Comparison of ENCODE assay signal across 14 mouse cellular contexts in the genomic region with DNA sequence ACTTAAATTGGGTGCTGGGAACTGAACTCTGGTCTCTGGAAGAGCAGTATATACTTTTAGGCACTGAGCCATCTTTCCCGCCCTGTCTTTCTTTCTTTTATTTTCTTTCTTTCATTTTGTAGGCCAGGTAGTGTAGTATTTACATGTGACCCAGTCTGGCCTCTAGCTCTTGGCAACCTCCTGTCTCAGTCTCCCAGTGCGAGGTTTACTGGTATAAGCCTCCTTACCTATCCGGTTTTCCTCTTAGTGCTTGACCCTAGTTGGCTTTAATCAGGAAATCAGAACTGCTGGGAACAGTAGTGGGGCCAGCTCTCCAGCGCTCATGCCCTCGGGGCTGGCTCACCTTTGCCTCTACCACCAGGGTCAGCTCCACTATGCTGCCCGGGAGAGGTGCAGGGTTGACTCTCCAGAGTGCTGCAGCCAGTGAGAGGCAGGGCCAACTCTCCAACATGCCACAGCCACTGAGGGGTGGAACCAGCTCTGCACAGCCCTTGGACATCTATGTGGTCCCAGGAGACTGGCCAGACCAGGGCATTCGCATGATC. TPM values are rescaled to one million over a fixed set of nuclear protein-coding genes. Genes with fewer than 3 reads are reported as not detected.
"Had no signal": no experiment of that assay in that cellular context is flagged by ENCODE, and none has a peak within 500 bp of the region (broad histone marks: within the 10 kb centered on the region; RNA-seq: fewer than 3 reads in every experiment).

No protein-coding gene starts in this region.

- H3K27me3 ChIP-seq: liver, embryonic 15.5 days; midbrain, embryonic 15.5 days; neural tube, embryonic 12.5 days had no signal

- H3K4me2 ChIP-seq: liver, embryonic 11.5 days; liver, embryonic 15.5 days; midbrain, embryonic 11.5 days; midbrain, embryonic 15.5 days; neural tube, embryonic 12.5 days had no signal

- H3K4me3 ChIP-seq: layer of hippocampus, adult 2 months; left cerebral cortex, adult 2 months; limb, embryonic 10.5 days; liver, embryonic 15.5 days; midbrain, embryonic 15.5 days; neural tube, embryonic 12.5 days had no signal

- H3K27ac ChIP-seq: layer of hippocampus, adult 2 months; left cerebral cortex, adult 2 months; limb, embryonic 10.5 days; liver, embryonic 15.5 days; midbrain, embryonic 15.5 days; neural tube, embryonic 12.5 days; stomach, postnatal 0 days had no signal

- ATAC-seq: intestine, postnatal 0 days; lung, postnatal 0 days; midbrain, embryonic 15.5 days had no signal

- DNase-seq: lung, adult 2 months; lung, postnatal 36 days had no signal

- H3K4me1 ChIP-seq: midbrain, embryonic 15.5 days; neural tube, embryonic 12.5 days had no signal

- H3K36me3 ChIP-seq: limb, embryonic 10.5 days; liver, embryonic 15.5 days; midbrain, embryonic 15.5 days; neural tube, embryonic 12.5 days had no signal

- H3K9ac ChIP-seq: liver, embryonic 15.5 days; midbrain, embryonic 15.5 days; neural tube, embryonic 12.5 days had no signal

- H3K9me3 ChIP-seq: limb, embryonic 10.5 days; liver, embryonic 15.5 days; midbrain, embryonic 15.5 days; neural tube, embryonic 12.5 days had no signal

RNA-seq across cellular contexts. Expression of a gene that starts 51.2 kb away (rescaled TPM):
- total RNA-seq: monocyte, adult 5-6 weeks had no signal
